Mouse (Mus musculus): ENCODE data around the gene Msantd3. TPM values are rescaled to one million over a fixed set of nuclear protein-coding genes. Genes with fewer than 3 reads are reported as not detected.

Gene Msantd3
- polyA plus RNA-seq, 1 experiment from 2014 or later: 26.8 TPM

DNA sequence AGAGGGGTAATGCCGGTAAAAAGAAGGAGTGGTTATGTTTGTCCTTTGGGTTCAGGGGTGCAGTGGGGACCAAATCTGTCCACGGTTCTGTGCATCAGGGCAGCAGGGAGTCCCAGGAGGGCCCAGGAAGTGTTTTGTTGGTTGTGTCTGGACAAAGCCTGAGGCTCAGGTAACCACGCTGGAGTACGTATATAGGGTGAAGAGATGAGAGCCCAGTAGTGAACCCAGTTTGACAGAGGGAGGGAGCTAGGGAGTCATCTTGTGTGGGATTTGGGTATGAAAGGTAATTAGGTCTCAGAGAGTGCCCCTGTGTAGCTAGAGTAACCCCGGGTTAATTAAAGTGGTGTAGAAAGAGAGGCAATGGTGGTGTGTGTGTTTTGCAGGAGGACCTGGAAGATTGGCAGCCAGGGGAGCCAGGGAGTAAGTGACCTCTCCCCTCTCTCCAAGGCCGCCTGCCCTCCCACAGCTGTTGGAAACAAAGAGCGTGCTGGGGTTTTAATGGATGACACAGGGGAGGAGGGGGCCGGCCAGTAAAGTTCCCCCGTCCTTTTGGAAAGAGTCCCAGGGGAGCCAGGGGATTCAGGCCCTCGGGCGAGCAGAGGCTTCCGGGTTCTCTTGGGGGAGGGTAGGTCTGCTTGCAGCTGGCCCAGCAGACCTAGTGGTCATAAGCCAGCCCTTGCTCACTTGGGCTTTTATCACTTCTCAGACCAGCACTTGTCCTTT is 46.5 kb downstream of the Msantd3 start:
- Histone ChIP-seq H3K9ac (replicated peaks) (peak overlapping the region; percentile 81), H3K4me2 (peak overlapping the region; percentile 87), H3K27me3 (replicated peaks) (no peaks in the 10 kb centered on the region), H3K4me1 (peaks cover 17% of the 10 kb centered on the region), H3K4me3 (replicated peaks) (peak overlapping the region; percentile 61), H3K9me3 (replicated peaks) (no peaks in the 10 kb centered on the region), H3K27ac (replicated peaks) (peak overlapping the region; percentile 95), H3K36me3 (no peaks in the 10 kb centered on the region)
- peak; percentile 39 for ATAC-seq (ENCODE audit: low FRiP score)
- 1% methylated on average over 12 of the region's 12 CpGs for WGBS

DNA sequence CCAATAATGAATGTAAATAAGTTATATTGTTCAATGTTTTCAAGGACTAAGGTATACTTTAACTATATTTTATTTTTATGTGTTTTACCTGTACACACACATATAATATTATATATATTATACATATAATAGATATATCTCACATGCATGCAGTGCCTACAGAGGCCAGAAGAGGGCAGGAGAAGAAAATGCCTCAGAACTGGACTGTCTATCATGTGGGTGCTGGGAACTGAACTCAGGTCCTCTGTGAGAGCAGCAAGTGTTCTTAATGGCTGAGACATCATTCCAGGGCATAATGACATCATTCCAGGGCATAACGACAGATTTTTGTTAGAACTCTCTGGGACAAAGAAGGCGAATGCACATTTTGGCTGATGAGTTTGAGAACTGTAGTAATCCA is 47.8 kb downstream of the Msantd3 start:
- Histone ChIP-seq H3K36me3 (no peaks in the 10 kb centered on the region), H3K9me3 (replicated peaks) (no peaks in the 10 kb centered on the region), H3K9ac (replicated peaks) (no peak overlapping the region), H3K27me3 (replicated peaks) (no peaks in the 10 kb centered on the region), H3K4me2 (no peak overlapping the region; the same call in 1 of the 2 replicates), H3K4me1 (peaks cover 17% of the 10 kb centered on the region), H3K27ac (replicated peaks) (no peak overlapping the region), H3K4me3 (replicated peaks) (no peak overlapping the region)
- 94% methylated on average over 2 of the region's 2 CpGs for WGBS
- no peak for ATAC-seq (ENCODE audit: low FRiP score)

DNA sequence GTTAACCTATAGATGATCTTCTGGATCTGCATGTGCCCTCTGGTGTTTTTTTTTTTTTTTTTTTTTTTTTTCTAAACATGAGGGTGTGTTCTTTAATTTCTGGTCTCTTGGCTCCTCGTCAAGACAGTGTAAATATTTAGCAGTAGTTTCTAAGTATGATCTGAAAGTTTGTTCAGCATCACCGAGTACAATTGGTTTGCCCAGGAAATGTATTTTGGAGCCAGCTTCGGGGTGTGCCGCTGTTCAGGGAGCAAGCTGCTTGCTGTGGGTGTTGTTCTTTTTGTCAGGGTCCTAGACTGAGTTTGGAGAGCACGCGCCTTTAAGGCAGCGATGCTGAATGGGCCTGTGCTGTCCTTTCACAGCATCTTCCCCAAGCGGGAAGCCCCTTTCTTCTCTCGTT is 48.8 kb downstream of the Msantd3 start:
- no peak for ATAC-seq (ENCODE audit: low FRiP score)
- no peak overlapping the region for H3K4me2 ChIP-seq
- H3K4me1 ChIP-seq: peaks cover 17% of the 10 kb centered on the region
- H3K36me3 ChIP-seq: no peaks in the 10 kb centered on the region; the same call in 1 of the 2 replicates
- no peaks in the 10 kb centered on the region for H3K9me3 ChIP-seq (replicated peaks)
- no peak overlapping the region for H3K4me3 ChIP-seq (replicated peaks)
- H3K27ac ChIP-seq (replicated peaks): no peak overlapping the region
- H3K9ac ChIP-seq (replicated peaks): no peak overlapping the region
- H3K27me3 ChIP-seq (replicated peaks): no peaks in the 10 kb centered on the region
- 63% methylated on average over 9 of the region's 9 CpGs for WGBS

DNA sequence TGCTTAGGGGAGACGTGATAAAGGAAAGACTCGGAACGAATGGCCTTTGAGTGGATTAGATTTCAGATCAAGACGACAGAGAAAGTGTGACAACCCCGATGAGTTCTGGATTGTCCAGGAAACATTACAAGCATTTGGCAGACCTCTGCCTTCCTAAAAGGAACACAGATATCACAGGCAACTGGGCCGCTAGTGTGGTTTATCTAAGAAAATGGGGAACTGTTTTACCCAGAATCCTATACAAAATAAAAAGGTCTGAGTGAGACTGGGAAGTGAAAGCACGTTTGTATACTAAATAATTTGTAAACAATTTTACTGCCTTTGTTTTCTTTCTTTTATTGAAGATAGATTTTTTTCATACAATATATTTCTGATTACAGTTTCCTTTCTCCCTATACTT is 51.1 kb downstream of the Msantd3 start:
- H3K4me3 ChIP-seq (replicated peaks): no peak overlapping the region

DNA sequence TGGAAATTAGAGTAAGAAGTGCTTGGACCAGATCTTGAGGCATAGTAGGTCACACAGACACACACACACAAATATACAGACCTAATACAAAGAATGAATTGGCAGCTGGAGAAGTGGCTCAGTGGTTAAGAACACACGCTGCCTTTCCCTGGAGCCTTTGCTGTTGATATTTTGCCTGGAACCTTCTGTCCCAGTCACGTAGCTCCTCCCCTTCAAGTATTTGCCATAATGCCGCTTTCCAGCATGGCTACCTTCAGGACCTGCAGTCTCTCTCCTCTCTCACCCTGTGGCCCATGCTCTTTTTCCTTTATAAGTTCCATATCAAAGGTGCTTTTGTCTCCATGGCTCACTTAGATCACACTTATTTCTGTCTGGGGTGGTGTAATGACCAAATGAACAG is 51.7 kb downstream of the Msantd3 start:
- Histone ChIP-seq H3K27me3 (replicated peaks) (no peaks in the 10 kb centered on the region), H3K4me2 (no peak overlapping the region), H3K4me1 (peaks cover 16% of the 10 kb centered on the region), H3K36me3 (no peaks in the 10 kb centered on the region; the same call in 1 of the 2 replicates), H3K9me3 (replicated peaks) (no peaks in the 10 kb centered on the region), H3K27ac (replicated peaks) (no peak overlapping the region), H3K4me3 (replicated peaks) (no peak overlapping the region), H3K9ac (replicated peaks) (no peak overlapping the region)
- no peak for ATAC-seq (ENCODE audit: low FRiP score)
- WGBS: 88% methylated on average over 3 of the region's 3 CpGs

More for the DNA sequence above, 51.1 kb downstream of the Msantd3 start:
- no peak overlapping the region for H3K27ac ChIP-seq (replicated peaks)
- H3K9me3 ChIP-seq (replicated peaks): no peaks in the 10 kb centered on the region
- no peaks in the 10 kb centered on the region; the same call in 1 of the 2 replicates for H3K36me3 ChIP-seq
- H3K27me3 ChIP-seq (replicated peaks): no peaks in the 10 kb centered on the region
- no peak overlapping the region for H3K4me2 ChIP-seq
- ATAC-seq (ENCODE audit: low FRiP score): no peak
- no peak overlapping the region for H3K9ac ChIP-seq (replicated peaks)
- WGBS: 89% methylated on average over 7 of the region's 7 CpGs
- H3K4me1 ChIP-seq: peaks cover 17% of the 10 kb centered on the region

DNA sequence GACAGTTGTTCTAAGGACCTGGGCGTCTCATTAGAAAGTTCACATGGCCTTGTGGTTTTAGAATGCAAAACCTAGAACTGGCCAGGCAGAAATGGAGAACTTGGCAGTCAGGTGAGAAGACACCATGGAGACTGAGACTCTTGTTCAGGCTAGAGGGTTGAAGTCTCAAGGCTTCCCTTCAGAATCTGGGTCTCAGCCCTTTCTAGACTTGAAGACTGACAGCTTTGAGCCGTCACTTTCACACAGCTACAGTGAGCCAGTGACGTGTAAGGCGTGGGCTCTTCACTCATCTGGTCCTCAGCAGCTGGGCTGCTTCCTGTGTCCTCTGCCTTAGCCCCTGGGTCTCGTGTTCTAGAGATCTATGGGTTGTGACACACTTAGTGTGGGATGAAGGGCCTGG is 52.6 kb downstream of the Msantd3 start:
- no peaks in the 10 kb centered on the region for H3K9me3 ChIP-seq (replicated peaks)
- H3K4me3 ChIP-seq (replicated peaks): no peak overlapping the region
- no peak overlapping the region for H3K4me2 ChIP-seq
- H3K27me3 ChIP-seq (replicated peaks): no peaks in the 10 kb centered on the region
- 90% methylated on average over 5 of the region's 5 CpGs for WGBS
- H3K9ac ChIP-seq (replicated peaks): no peak overlapping the region
- H3K27ac ChIP-seq (replicated peaks): no peak overlapping the region
- H3K4me1 ChIP-seq: peaks cover 7% of the 10 kb centered on the region
- no peaks in the 10 kb centered on the region; the same call in 1 of the 2 replicates for H3K36me3 ChIP-seq
- ATAC-seq (ENCODE audit: low FRiP score): no peak

DNA sequence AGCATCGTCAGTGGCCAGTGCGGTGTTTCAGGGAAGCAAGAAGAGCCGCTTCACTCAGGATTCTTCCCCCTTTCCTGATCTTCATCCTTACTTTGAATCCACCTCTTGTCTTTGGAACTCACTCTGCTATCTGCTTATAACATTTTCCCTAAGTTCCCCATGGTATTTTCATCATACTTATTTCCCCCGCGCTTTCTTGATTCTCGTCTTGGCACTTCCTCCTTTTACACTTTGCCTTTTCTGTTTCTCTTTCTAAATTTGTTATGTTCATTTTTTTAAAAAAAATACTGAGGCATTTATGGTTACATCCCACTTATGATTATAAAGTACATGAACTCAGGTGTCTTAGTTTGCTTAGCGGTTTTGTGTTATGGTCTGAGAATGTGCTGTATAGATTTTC is 53.1 kb downstream of the Msantd3 start:
- Histone ChIP-seq H3K9me3 (replicated peaks) (no peaks in the 10 kb centered on the region), H3K4me1 (peaks cover 9% of the 10 kb centered on the region), H3K9ac (replicated peaks) (no peak overlapping the region), H3K4me3 (replicated peaks) (no peak overlapping the region), H3K27ac (replicated peaks) (no peak overlapping the region), H3K27me3 (replicated peaks) (no peaks in the 10 kb centered on the region), H3K4me2 (no peak overlapping the region), H3K36me3 (no peaks in the 10 kb centered on the region; the same call in 1 of the 2 replicates)
- WGBS: 94% methylated on average over 7 of the region's 7 CpGs
- ATAC-seq (ENCODE audit: low FRiP score): no peak

DNA sequence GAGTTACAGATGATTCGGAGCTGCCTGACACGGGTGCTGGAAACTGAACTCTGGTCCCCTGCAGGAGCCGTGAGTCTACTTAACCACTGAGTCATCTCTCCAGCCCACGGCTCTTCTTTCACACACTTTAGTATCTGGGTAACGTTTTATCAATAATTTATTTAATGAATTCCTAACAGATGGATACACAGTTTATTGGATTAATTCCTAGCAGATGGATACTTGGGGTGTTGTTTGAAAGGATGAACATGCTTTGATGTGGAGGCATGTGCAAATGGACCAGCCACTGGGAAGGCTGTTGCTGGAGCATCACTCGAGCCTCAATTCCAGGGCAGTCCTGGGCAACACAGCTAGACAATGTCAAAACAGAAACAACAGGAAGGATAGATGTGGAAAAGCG is 56.4 kb downstream of the Msantd3 start:
- 85% methylated on average over 7 of the region's 7 CpGs for WGBS
- Histone ChIP-seq H3K36me3 (no peaks in the 10 kb centered on the region; the same call in 1 of the 2 replicates), H3K27me3 (replicated peaks) (no peaks in the 10 kb centered on the region), H3K9me3 (replicated peaks) (no peaks in the 10 kb centered on the region), H3K27ac (replicated peaks) (no peak overlapping the region), H3K4me2 (no peak overlapping the region), H3K4me1 (peaks cover 5% of the 10 kb centered on the region), H3K4me3 (replicated peaks) (no peak overlapping the region), H3K9ac (replicated peaks) (no peak overlapping the region)
- no peak for ATAC-seq (ENCODE audit: low FRiP score)

DNA sequence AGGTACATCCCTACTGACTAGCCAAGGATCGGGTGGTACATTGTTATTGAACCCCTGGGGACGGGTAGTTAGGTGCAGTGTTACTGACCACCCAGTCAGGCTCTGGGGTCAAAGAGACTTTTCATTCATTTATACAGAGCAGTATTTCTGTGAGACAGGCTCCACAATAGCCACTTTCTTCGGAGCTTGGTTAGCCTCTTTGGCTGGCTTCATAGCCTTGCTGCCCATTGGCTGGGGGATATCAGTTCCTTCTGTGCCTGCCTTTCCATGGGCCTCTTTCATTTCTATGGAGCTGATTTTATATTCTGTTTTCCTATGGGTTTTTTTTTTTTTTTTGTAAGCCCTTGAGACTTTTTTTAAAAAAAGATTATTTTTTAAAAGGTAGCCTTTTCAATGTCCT is 65.9 kb downstream of the Msantd3 start:
- 28% methylated on average over 3 of the region's 3 CpGs for WGBS
- Histone ChIP-seq H3K4me2 (no peak overlapping the region), H3K9me3 (replicated peaks) (no peaks in the 10 kb centered on the region), H3K27ac (replicated peaks) (0 out of 2 replicates have a peak overlapping the region, but pooled peaks have one; percentile 56), H3K9ac (replicated peaks) (no peak overlapping the region), H3K27me3 (replicated peaks) (no peaks in the 10 kb centered on the region), H3K4me1 (peaks cover 12% of the 10 kb centered on the region), H3K36me3 (no peaks in the 10 kb centered on the region; the same call in 1 of the 2 replicates), H3K4me3 (replicated peaks) (no peak overlapping the region)
- peak; percentile 29; the same call in 1 of the 2 replicates for ATAC-seq (ENCODE audit: low FRiP score)

DNA sequence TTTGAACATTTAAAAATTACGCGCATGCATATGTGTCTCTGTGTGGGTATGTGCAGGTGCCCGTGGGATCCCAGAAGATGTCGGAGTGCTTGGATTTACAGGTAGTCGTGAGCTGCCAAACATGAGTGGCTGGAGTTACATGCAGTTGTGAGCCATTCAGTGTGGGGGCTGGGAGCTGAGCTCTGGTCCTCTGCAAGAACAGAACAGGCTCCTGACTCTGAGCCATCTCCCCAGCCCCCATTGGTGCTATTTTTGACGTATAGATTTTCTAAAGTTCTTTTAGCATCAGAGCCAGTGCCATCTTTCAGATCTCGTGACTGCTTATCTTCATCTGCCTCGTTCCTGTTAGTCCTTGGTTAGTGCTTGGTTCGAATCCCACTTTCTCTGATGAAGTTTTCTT is 69.8 kb downstream of the Msantd3 start:
- H3K4me2 ChIP-seq: no peak overlapping the region
- ATAC-seq (ENCODE audit: low FRiP score): no peak
- no peak overlapping the region for H3K9ac ChIP-seq (replicated peaks)
- no peaks in the 10 kb centered on the region for H3K27me3 ChIP-seq (replicated peaks)
- H3K36me3 ChIP-seq: peaks cover 6% of the 10 kb centered on the region; the same call in 1 of the 2 replicates
- H3K27ac ChIP-seq (replicated peaks): no peak overlapping the region
- 91% methylated on average over 9 of the region's 9 CpGs for WGBS
- no peaks in the 10 kb centered on the region for H3K9me3 ChIP-seq (replicated peaks)
- peaks cover 7% of the 10 kb centered on the region; the same call in 1 of the 2 replicates for H3K4me1 ChIP-seq
- no peak overlapping the region for H3K4me3 ChIP-seq (replicated peaks)

DNA sequence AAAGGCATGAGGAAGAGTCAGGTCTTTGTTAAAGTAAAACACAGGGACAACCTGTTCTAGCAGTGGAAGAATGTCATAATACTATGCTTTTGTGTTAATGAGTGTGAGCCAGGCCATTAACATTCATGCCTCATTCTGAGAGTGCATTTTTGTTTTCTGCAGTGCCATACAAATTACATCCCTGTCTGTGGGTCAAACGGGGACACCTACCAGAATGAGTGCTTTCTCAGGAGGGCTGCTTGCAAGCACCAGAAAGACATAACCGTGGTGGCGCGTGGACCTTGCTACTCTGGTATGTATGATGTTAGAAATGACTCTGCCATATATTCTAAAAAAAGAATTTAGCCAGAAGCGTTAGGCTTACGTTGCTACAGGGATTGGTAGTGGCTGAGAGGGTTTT is 70.5 kb downstream of the Msantd3 start:
- no peaks in the 10 kb centered on the region for H3K27me3 ChIP-seq (replicated peaks)
- no peak for ATAC-seq (ENCODE audit: low FRiP score)
- H3K27ac ChIP-seq (replicated peaks): no peak overlapping the region
- H3K4me1 ChIP-seq: peaks cover 7% of the 10 kb centered on the region; the same call in 1 of the 2 replicates
- peaks cover 6% of the 10 kb centered on the region; the same call in 1 of the 2 replicates for H3K36me3 ChIP-seq
- H3K4me3 ChIP-seq (replicated peaks): no peak overlapping the region
- no peak overlapping the region for H3K9ac ChIP-seq (replicated peaks)
- H3K4me2 ChIP-seq: no peak overlapping the region
- 87% methylated on average over 6 of the region's 6 CpGs for WGBS
- H3K9me3 ChIP-seq (replicated peaks): no peaks in the 10 kb centered on the region

Data from neural tube, embryonic 15.5 days (tissue).